Mouse (Mus musculus): ENCODE results near the gene Art2b. TPM values are rescaled to one million over a fixed set of nuclear protein-coding genes. Genes with fewer than 3 reads are reported as not detected.

Gene Art2b
- polyA plus RNA-seq, 1 experiment from 2014 or later = not detected

DNA sequence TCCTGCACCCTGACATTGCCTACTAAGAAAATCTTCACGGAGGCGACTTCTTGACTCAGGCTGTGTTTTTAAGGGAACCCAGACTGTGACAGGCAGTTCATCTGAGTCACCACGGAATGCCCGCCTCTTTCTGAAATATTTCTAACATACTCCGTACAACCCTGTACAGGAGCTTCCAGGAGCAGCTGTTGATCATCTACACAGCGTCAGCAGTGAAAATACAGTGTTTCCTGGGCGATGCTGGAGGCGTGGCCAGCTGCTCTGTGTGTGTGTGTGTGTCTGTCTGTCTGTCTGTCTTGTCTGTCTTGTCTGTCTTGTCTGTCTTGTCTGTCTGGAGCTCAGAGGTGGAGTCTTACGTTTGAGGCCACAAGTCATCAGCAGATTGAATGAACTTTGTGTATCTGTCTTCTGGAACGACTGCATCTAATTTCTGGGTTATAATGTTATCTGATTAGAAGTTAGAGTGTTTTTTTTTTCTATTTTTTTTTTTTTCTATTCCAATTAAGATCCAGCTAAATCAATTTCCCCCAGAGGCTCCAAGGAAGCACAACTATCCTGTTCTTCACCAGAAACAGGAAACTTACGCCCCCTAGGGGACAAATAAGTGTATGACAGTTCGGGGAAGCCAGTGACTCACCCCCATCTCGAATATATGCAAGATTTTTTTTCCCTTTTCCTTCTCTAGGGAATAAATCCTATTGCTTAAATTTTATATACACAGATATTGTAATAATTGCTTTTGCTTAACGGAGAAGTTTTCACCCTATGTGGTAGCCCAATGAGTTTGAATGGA is 47.1 kb downstream of the Art2b start:
- ATAC-seq (ENCODE audit: low read depth) (no peak), DNase-seq (ENCODE audit: low spot score) (peak; percentile 41)
- Histone ChIP-seq H3K27me3 (replicated peaks; ENCODE audit: control insufficient read depth, insufficient read depth, low read length) (no peaks in the 10 kb centered on the region), H3K9me3 (ENCODE audit: control insufficient read depth, low read length) (no peaks in the 10 kb centered on the region), H3K4me3 (ENCODE audit: low read depth, low read length) (no peak overlapping the region), H3K4me2 (ENCODE audit: low read depth, low read length) (no peak overlapping the region), H3K9ac (ENCODE audit: low read depth, low read length) (no peak overlapping the region), H3K4me1 (ENCODE audit: control insufficient read depth, insufficient read depth, low read length) (no peaks in the 10 kb centered on the region), H3K36me3 (ENCODE audit: control insufficient read depth, insufficient read depth, low read length) (no peaks in the 10 kb centered on the region), H3K27ac (replicated peaks; ENCODE audit: low read depth, low read length) (no peak overlapping the region)
- WGBS = 46% methylated on average over 14 of the region's 14 CpGs

DNA sequence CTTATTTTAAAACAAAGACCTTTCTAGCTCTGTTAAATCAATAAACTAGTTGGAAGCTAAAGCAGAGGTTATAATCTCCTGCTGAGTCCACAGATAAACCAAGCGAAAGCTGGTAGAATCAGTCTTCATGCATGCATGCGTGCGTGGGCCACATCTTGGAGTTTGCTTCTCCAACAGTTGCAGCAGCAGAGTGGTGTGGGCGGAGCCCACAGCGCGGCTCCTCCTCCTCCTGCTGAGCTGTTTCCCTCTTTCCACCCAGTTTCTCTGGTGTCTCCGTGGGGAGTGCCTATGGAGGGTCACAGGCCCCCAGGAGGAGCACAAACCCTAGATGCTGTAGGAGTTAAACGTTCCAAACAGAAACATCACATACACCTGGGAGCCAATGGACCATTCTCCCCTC is 47.9 kb downstream of the Art2b start:
- no peaks in the 10 kb centered on the region for H3K9me3 ChIP-seq (ENCODE audit: control insufficient read depth, low read length)
- DNase-seq (ENCODE audit: low spot score) = no peak
- no peaks in the 10 kb centered on the region for H3K4me1 ChIP-seq (ENCODE audit: control insufficient read depth, insufficient read depth, low read length)
- no peak overlapping the region for H3K4me3 ChIP-seq (ENCODE audit: low read depth, low read length)
- ATAC-seq (ENCODE audit: low read depth) = no peak
- no peak overlapping the region for H3K4me2 ChIP-seq (ENCODE audit: low read depth, low read length)
- no peak overlapping the region for H3K27ac ChIP-seq (replicated peaks; ENCODE audit: low read depth, low read length)
- no peak overlapping the region for H3K9ac ChIP-seq (ENCODE audit: low read depth, low read length)
- H3K27me3 ChIP-seq (replicated peaks; ENCODE audit: control insufficient read depth, insufficient read depth, low read length) = no peaks in the 10 kb centered on the region
- no peaks in the 10 kb centered on the region for H3K36me3 ChIP-seq (ENCODE audit: control insufficient read depth, insufficient read depth, low read length)
- WGBS = 50% methylated on average over 8 of the region's 8 CpGs

DNA sequence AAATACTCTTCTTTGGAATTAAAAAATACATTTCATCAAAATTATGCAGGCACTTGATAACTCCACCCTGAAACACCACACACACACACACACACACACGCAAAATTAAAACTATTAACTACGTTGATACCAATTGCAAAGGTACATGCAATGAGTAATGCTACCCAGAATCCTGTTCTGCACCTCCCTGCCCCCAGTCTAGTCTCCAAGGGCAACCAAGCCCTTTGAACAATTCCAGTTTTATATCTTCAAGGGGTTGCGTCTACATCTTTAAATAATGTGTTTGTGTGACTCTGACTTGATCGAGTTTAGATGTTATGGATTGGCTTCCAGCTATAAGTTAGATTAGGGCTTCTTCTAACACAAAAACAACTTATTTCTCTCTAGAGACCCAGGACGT is 49.9 kb downstream of the Art2b start:
- no peak overlapping the region for H3K4me2 ChIP-seq (ENCODE audit: low read depth, low read length)
- H3K9me3 ChIP-seq (ENCODE audit: control insufficient read depth, low read length) = no peaks in the 10 kb centered on the region
- H3K4me1 ChIP-seq (ENCODE audit: control insufficient read depth, insufficient read depth, low read length) = no peaks in the 10 kb centered on the region
- H3K4me3 ChIP-seq (ENCODE audit: low read depth, low read length) = no peak overlapping the region
- 73% methylated on average over 5 of the region's 5 CpGs for WGBS
- no peak for ATAC-seq (ENCODE audit: low read depth)
- no peaks in the 10 kb centered on the region for H3K36me3 ChIP-seq (ENCODE audit: control insufficient read depth, insufficient read depth, low read length)
- H3K9ac ChIP-seq (ENCODE audit: low read depth, low read length) = no peak overlapping the region
- DNase-seq (ENCODE audit: low spot score) = no peak
- no peak overlapping the region for H3K27ac ChIP-seq (replicated peaks; ENCODE audit: low read depth, low read length)
- no peaks in the 10 kb centered on the region for H3K27me3 ChIP-seq (replicated peaks; ENCODE audit: control insufficient read depth, insufficient read depth, low read length)

DNA sequence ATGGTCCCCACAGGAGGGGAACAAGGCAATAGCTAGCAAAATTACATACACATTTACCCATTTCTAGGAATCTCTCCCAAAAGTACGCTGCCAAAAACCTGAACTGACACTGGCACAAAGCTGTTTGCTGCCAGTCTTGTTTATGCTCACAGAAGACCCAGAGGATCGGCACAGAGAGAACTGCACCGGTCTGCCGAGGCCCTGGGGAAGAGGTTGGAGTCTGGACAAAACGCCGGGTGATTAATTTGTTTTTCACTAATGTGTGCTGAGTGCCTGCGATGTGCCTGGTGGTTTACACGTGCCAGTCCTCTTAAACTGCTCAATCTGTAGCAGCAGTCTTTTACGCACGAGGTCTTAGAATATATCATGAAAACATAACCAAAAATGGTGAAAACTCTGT is 50.3 kb downstream of the Art2b start:
- 74% methylated on average over 10 of the region's 10 CpGs for WGBS
- H3K4me3 ChIP-seq (ENCODE audit: low read depth, low read length) = no peak overlapping the region
- no peaks in the 10 kb centered on the region for H3K9me3 ChIP-seq (ENCODE audit: control insufficient read depth, low read length)
- DNase-seq (ENCODE audit: low spot score) (no peak), ATAC-seq (ENCODE audit: low read depth) (no peak)
- H3K9ac ChIP-seq (ENCODE audit: low read depth, low read length) = no peak overlapping the region
- H3K27me3 ChIP-seq (replicated peaks; ENCODE audit: control insufficient read depth, insufficient read depth, low read length) = no peaks in the 10 kb centered on the region
- no peaks in the 10 kb centered on the region for H3K4me1 ChIP-seq (ENCODE audit: control insufficient read depth, insufficient read depth, low read length)
- H3K27ac ChIP-seq (replicated peaks; ENCODE audit: low read depth, low read length) = no peak overlapping the region
- no peaks in the 10 kb centered on the region for H3K36me3 ChIP-seq (ENCODE audit: control insufficient read depth, insufficient read depth, low read length)
- no peak overlapping the region for H3K4me2 ChIP-seq (ENCODE audit: low read depth, low read length)

DNA sequence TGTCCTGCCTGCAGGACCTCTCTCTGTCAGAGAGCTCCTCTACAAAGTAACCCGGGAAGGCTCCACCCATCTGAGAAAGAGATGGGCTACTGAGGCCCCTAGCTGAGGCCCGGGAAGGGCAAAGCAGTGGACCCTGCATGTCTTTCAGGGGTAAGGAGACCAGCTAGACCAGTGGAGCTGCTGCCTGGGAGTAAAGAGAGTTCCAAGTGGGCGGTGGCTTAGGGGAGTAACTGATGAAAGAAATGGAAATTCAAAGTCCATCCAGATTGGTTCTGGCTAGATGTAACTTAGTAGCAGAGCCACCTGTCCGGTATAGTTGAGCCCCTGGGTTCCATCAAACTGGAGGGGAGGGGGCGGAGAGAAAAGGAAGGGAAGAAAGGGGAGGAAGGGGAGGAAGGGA is 51.0 kb downstream of the Art2b start:
- no peak overlapping the region for H3K4me3 ChIP-seq (ENCODE audit: low read depth, low read length)
- DNase-seq (ENCODE audit: low spot score) (no peak), ATAC-seq (ENCODE audit: low read depth) (no peak)
- H3K27me3 ChIP-seq (replicated peaks; ENCODE audit: control insufficient read depth, insufficient read depth, low read length) = no peaks in the 10 kb centered on the region
- no peak overlapping the region for H3K27ac ChIP-seq (replicated peaks; ENCODE audit: low read depth, low read length)
- 19% methylated on average over 5 of the region's 5 CpGs for WGBS
- no peaks in the 10 kb centered on the region for H3K9me3 ChIP-seq (ENCODE audit: control insufficient read depth, low read length)
- no peaks in the 10 kb centered on the region for H3K36me3 ChIP-seq (ENCODE audit: control insufficient read depth, insufficient read depth, low read length)
- no peaks in the 10 kb centered on the region for H3K4me1 ChIP-seq (ENCODE audit: control insufficient read depth, insufficient read depth, low read length)
- H3K9ac ChIP-seq (ENCODE audit: low read depth, low read length) = no peak overlapping the region
- H3K4me2 ChIP-seq (ENCODE audit: low read depth, low read length) = no peak overlapping the region

Other genes with a start within 250 kb of the Art2b start
- gene Arap1, start 237.5 kb downstream of the Art2b start, polyA plus RNA-seq (2014; fragmentation: Nextera tagmentation; extraction: Ambion mirVana) = 75.5 and 82.3 TPM in 2 replicates
- gene Gm45837, start 174.7 kb downstream of the Art2b start, polyA plus RNA-seq (2014; fragmentation: Nextera tagmentation; extraction: Ambion mirVana) = not detected in 2 replicates
- gene Pde2a, start 163.9 kb downstream of the Art2b start, polyA plus RNA-seq (2014; fragmentation: Nextera tagmentation; extraction: Ambion mirVana) = 32.1 and 33.0 TPM in 2 replicates
- 37.5 and 48.5 TPM in 2 replicates for gene Clpb, start 78.0 kb upstream of the Art2b start, polyA plus RNA-seq (2014; fragmentation: Nextera tagmentation; extraction: Ambion mirVana)
- 1.5 and 1.7 TPM in 2 replicates for gene Phox2a, start 232.7 kb upstream of the Art2b start, polyA plus RNA-seq (2014; fragmentation: Nextera tagmentation; extraction: Ambion mirVana)

All from embryonic facial prominence, embryonic 14.5 days (tissue).